Mouse (Mus musculus): Measurements from ENCODE around the gene Gabpb1. TPM values are rescaled to one million over a fixed set of nuclear protein-coding genes. Genes with fewer than 3 reads are reported as not detected.

Gabpb1 gene
- polyA plus RNA-seq, 1 experiment from 2014 or later, result 60.3 TPM

- WGBS, result 93% methylated on average over 3 of the region's 3 CpGs
- Histone ChIP-seq H3K36me3 (ENCODE audit: control insufficient read depth, insufficient read depth, low read length) (no peaks in the 10 kb centered on the region), H3K9ac (ENCODE audit: low read length) (no peak overlapping the region), H3K27me3 (replicated peaks; ENCODE audit: control insufficient read depth, insufficient read depth, low read length) (no peaks in the 10 kb centered on the region), H3K4me3 (ENCODE audit: low read depth, low read length) (no peak overlapping the region), H3K9me3 (replicated peaks; ENCODE audit: control insufficient read depth, low read length) (no peaks in the 10 kb centered on the region), H3K27ac (ENCODE audit: low read depth, low read length) (no peak overlapping the region), H3K4me2 (ENCODE audit: low read length) (no peak overlapping the region), H3K4me1 (ENCODE audit: control insufficient read depth, insufficient read depth, low read length) (no peaks in the 10 kb centered on the region)
- no peak for DNase-seq (ENCODE audit: low spot score)
- ATAC-seq, result no peak
Observed at GRCm38 (mm10) chr2:126587468-126587867, 88.7 kb downstream of the Gabpb1 start.

GRCm38 (mm10) chr2:126584621-126585369 is 91.3 kb downstream of the Gabpb1 start:
- ATAC-seq (no peak), DNase-seq (ENCODE audit: low spot score) (no peak)
- Histone ChIP-seq H3K36me3 (ENCODE audit: control insufficient read depth, insufficient read depth, low read length) (no peaks in the 10 kb centered on the region), H3K27ac (ENCODE audit: low read depth, low read length) (no peak overlapping the region), H3K9me3 (replicated peaks; ENCODE audit: control insufficient read depth, low read length) (no peaks in the 10 kb centered on the region), H3K27me3 (replicated peaks; ENCODE audit: control insufficient read depth, insufficient read depth, low read length) (no peaks in the 10 kb centered on the region), H3K9ac (ENCODE audit: low read length) (no peak overlapping the region), H3K4me3 (ENCODE audit: low read depth, low read length) (no peak overlapping the region), H3K4me1 (ENCODE audit: control insufficient read depth, insufficient read depth, low read length) (no peaks in the 10 kb centered on the region), H3K4me2 (ENCODE audit: low read length) (no peak overlapping the region)
- 84% methylated on average over 8 of the region's 8 CpGs for WGBS

DNA sequence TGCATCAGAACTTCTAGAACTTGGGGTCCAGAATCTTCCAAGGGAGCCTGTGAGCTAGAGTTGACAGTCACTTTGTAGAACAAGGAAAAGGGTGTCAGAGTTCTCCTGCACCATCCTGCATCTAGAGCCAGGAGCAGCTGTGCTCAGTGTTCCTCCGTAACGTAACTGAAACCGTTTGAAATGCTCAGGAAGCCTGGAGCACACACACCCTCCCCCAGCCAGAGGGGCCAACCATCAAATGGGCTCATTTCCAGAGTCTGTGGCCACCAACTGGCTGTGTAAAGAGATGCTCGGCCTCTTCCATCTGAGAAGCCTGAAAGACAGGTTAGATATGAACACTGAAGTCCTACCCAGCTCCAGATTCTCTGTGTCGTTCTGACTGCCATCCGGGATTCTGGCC is 92.2 kb downstream of the Gabpb1 start:
- Histone ChIP-seq H3K27ac (ENCODE audit: low read depth, low read length) (no peak overlapping the region), H3K9me3 (replicated peaks; ENCODE audit: control insufficient read depth, low read length) (no peaks in the 10 kb centered on the region), H3K36me3 (ENCODE audit: control insufficient read depth, insufficient read depth, low read length) (no peaks in the 10 kb centered on the region), H3K4me2 (ENCODE audit: low read length) (no peak overlapping the region), H3K4me1 (ENCODE audit: control insufficient read depth, insufficient read depth, low read length) (no peaks in the 10 kb centered on the region), H3K27me3 (replicated peaks; ENCODE audit: control insufficient read depth, insufficient read depth, low read length) (no peaks in the 10 kb centered on the region), H3K4me3 (ENCODE audit: low read depth, low read length) (no peak overlapping the region), H3K9ac (ENCODE audit: low read length) (no peak overlapping the region)
- ATAC-seq, result no peak
- 83% methylated on average over 6 of the region's 6 CpGs for whole genome bisulfite sequencing
- DNase-seq (ENCODE audit: low spot score), result no peak

DNA sequence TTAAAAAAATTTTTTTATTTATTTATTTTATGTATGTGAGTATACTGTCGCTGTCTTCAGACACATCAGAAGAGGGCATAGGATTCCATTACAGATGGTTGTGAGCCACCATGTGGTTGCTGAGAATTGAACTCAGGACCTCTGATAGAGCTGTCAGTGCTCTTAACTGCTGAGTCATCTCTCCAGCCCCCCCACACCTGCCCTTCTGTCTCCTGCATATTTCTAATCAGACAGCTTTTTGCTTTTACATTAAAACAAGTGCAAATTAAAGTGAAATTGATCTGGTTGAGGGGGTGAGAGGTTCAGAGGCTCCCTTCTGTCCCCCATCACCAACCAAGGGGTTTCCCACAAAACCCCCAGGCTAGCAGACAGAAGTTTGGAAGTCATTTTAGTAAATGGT is 96.9 kb downstream of the Gabpb1 start:
- H3K4me3 ChIP-seq (ENCODE audit: low read depth, low read length), result no peak overlapping the region
- H3K36me3 ChIP-seq (ENCODE audit: control insufficient read depth, insufficient read depth, low read length), result no peaks in the 10 kb centered on the region
- no peaks in the 10 kb centered on the region for H3K4me1 ChIP-seq (ENCODE audit: control insufficient read depth, insufficient read depth, low read length)
- no peaks in the 10 kb centered on the region for H3K27me3 ChIP-seq (replicated peaks; ENCODE audit: control insufficient read depth, insufficient read depth, low read length)
- WGBS, result 100% methylated on average over 1 of the region's 1 CpGs
- ATAC-seq (no peak), DNase-seq (ENCODE audit: low spot score) (no peak)
- H3K9ac ChIP-seq (ENCODE audit: low read length), result no peak overlapping the region
- H3K9me3 ChIP-seq (replicated peaks; ENCODE audit: control insufficient read depth, low read length), result no peaks in the 10 kb centered on the region
- H3K27ac ChIP-seq (ENCODE audit: low read depth, low read length), result no peak overlapping the region
- H3K4me2 ChIP-seq (ENCODE audit: low read length), result no peak overlapping the region

Other genes starting within 250 kb of the Gabpb1 start
- gene Atp8b4, start 175.7 kb downstream of the Gabpb1 start, polyA plus RNA-seq (2014; fragmentation: Nextera tagmentation; extraction: Ambion mirVana), result 0.06 TPM in 1 of 2 replicates, not detected in the other
- gene Slc27a2, start 123.9 kb downstream of the Gabpb1 start, polyA plus RNA-seq (2014; fragmentation: Nextera tagmentation; extraction: Ambion mirVana), result 3.7 and 5.3 TPM in 2 replicates
- gene Hdc, start 57.0 kb downstream of the Gabpb1 start, polyA plus RNA-seq (2014; fragmentation: Nextera tagmentation; extraction: Ambion mirVana), result 1.1 and 1.6 TPM in 2 replicates
- gene Usp8, start 31.0 kb upstream of the Gabpb1 start, polyA plus RNA-seq (2014; fragmentation: Nextera tagmentation; extraction: Ambion mirVana), result 27.8 and 28.8 TPM in 2 replicates
- 2.2 and 2.3 TPM in 2 replicates for gene Usp50, start 107.1 kb upstream of the Gabpb1 start, polyA plus RNA-seq (2014; fragmentation: Nextera tagmentation; extraction: Ambion mirVana)
- 26.4 and 34.4 TPM in 2 replicates for gene Trpm7, start 199.9 kb upstream of the Gabpb1 start, polyA plus RNA-seq (2014; fragmentation: Nextera tagmentation; extraction: Ambion mirVana)